Mouse (Mus musculus) Patski (cell line): Measurements from ENCODE around the gene Zfp618. TPM values are rescaled to one million over a fixed set of nuclear protein-coding genes. Genes with fewer than 3 reads are reported as not detected.

Experiments
- ATAC-seq: fragments of 100-300 bp; one replicate; pipeline ENCODE4 v1.8.0; 2021
- CTCF ChIA-PET: fragments of 350-600 bp; sonication (Branson Sonifier 250); formaldehyde crosslinking; loops from one replicate; lab custom pipeline; 2022; ENCODE audit warnings: inconsistent platforms; lab: Charles Lee
- POLR2A ChIA-PET: fragments of 350-600 bp; sonication (Branson Sonifier 250); formaldehyde crosslinking; loops from one replicate; lab custom pipeline; 2022; ENCODE audit warnings: antibody characterized with exemption, inconsistent platforms; lab: Charles Lee
- DNase-seq: peaks from one replicate; pipeline ENCODE4 v3.0.0-alpha.2; 2011; ENCODE audit warnings: low read depth, low spot score
- H3K27me3 ChIP-seq: fragments of 371-371 bp; one replicate; pipeline ENCODE4 v1.5.1; 2021
- CTCF ChIP-seq: fragments of 100-300 bp; IDR thresholded peaks from one replicate; pipeline ENCODE4 v1.5.1; 2021
- in situ Hi-C: fragments of 300-500 bp; cut with MboI; formaldehyde crosslinking; loops from 3 replicates; pipeline ENCODE4 v1.11.1; 2018; ENCODE audit warnings: low pct_unique_long_range_greater_than_20kb, mixed read lengths
- polyA plus RNA-seq: library from polyadenylated mRNA; unstranded; gene quantifications from one replicate; pipeline ENCODE4 v1.2.3, GENCODE M21; 2021

The Zfp618 gene
- polyA plus RNA-seq, 1 experiment from 2014 or later: 16.5 TPM

GRCm38 (mm10) chr4:62971991-62972390 is 6.6 kb downstream of the Zfp618 start:
- ChIA-PET CTCF (interaction anchor here (1.1 kb wide), 1 partner anchor 27 kb away, joined by 3 read pairs; no protein-coding TSS in a partner anchor), POLR2A (no interaction called here)
- DNase-seq (no peak), ATAC-seq (peak; percentile 39)
- in situ Hi-C loops: no loop called here
- no peak for TF ChIP-seq CTCF
- no peaks in the 10 kb centered on the region for H3K27me3 ChIP-seq

GRCm38 (mm10) chr4:62973086-62973485 is 7.7 kb downstream of the Zfp618 start:
- ChIA-PET CTCF (no interaction called here), POLR2A (no interaction called here)
- no peak for TF ChIP-seq CTCF
- in situ Hi-C loops: no loop called here
- ATAC-seq: no peak
- DNase-seq: no peak
- H3K27me3 ChIP-seq: no peaks in the 10 kb centered on the region

GRCm38 (mm10) chr4:62974901-62975300 is 9.5 kb downstream of the Zfp618 start:
- no peak for TF ChIP-seq CTCF
- DNase-seq (no peak), ATAC-seq (no peak)
- POLR2A ChIA-PET: no interaction called here
- CTCF ChIA-PET: interaction anchor here (1.5 kb wide), 1 partner anchor 12 kb away, joined by 3 read pairs; no protein-coding TSS in a partner anchor
- no peaks in the 10 kb centered on the region for H3K27me3 ChIP-seq
- in situ Hi-C loops: no loop called here

GRCm38 (mm10) chr4:62975541-62975940 is 10.2 kb downstream of the Zfp618 start:
- in situ Hi-C loops: no loop called here
- no peak for ATAC-seq
- H3K27me3 ChIP-seq: no peaks in the 10 kb centered on the region
- DNase-seq: no peak
- CTCF ChIA-PET: no interaction called here
- POLR2A ChIA-PET: interaction anchor here (0.7 kb wide), 1 partner anchor 14 kb away, joined by 5 read pairs; no protein-coding TSS in a partner anchor
- TF ChIP-seq CTCF: no peak

GRCm38 (mm10) chr4:62977454-62977853 is 12.1 kb downstream of the Zfp618 start:
- in situ Hi-C loops: no loop called here
- CTCF ChIA-PET: no interaction called here
- DNase-seq (no peak), ATAC-seq (no peak)
- H3K27me3 ChIP-seq: no peaks in the 10 kb centered on the region
- TF ChIP-seq CTCF: no peak
- POLR2A ChIA-PET: no interaction called here

- ChIA-PET CTCF (interaction anchor here (1.4 kb wide), 1 partner anchor 9 kb away, joined by 3 read pairs; no protein-coding TSS in a partner anchor), POLR2A (no interaction called here)
- no peak for TF ChIP-seq CTCF
- no peaks in the 10 kb centered on the region for H3K27me3 ChIP-seq
- DNase-seq: no peak
- in situ Hi-C loops: no loop called here
- ATAC-seq: no peak
These were observed 13.1 kb downstream of the Zfp618 start for GRCm38 (mm10) chr4:62978501-62978911.

GRCm38 (mm10) chr4:62981572-62981971 is 16.2 kb downstream of the Zfp618 start:
- in situ Hi-C loops: no loop called here
- H3K27me3 ChIP-seq: no peaks in the 10 kb centered on the region
- ATAC-seq (no peak), DNase-seq (no peak)
- ChIA-PET CTCF (no interaction called here), POLR2A (no interaction called here)
- TF ChIP-seq CTCF: no peak

- no peaks in the 10 kb centered on the region for H3K27me3 ChIP-seq
- DNase-seq: no peak
- in situ Hi-C loops: no loop called here
- no peak for ATAC-seq
- no peak for TF ChIP-seq CTCF
- ChIA-PET POLR2A (interaction anchor here (0.6 kb wide), 1 partner anchor 67 kb away, joined by 4 read pairs; no protein-coding TSS in a partner anchor), CTCF (no interaction called here)
These were observed 18.2 kb downstream of the Zfp618 start for GRCm38 (mm10) chr4:62983556-62983955.

GRCm38 (mm10) chr4:62991336-62991735 is 26.0 kb downstream of the Zfp618 start:
- TF ChIP-seq CTCF: no peak
- no peak for DNase-seq

GRCm38 (mm10) chr4:62993190-62993589 is 27.8 kb downstream of the Zfp618 start:
- H3K27me3 ChIP-seq: no peaks in the 10 kb centered on the region
- ChIA-PET CTCF (no interaction called here), POLR2A (no interaction called here)
- no peak for DNase-seq
- TF ChIP-seq CTCF: no peak
- ATAC-seq: no peak
- in situ Hi-C loops: no loop called here

More at GRCm38 (mm10) chr4:62991336-62991735, 26.0 kb downstream of the Zfp618 start:
- ChIA-PET CTCF (no interaction called here), POLR2A (no interaction called here)
- no peaks in the 10 kb centered on the region for H3K27me3 ChIP-seq
- in situ Hi-C loops: no loop called here
- no peak for ATAC-seq

- ATAC-seq: no peak
- H3K27me3 ChIP-seq: no peaks in the 10 kb centered on the region
- CTCF ChIA-PET: interaction anchor here (1.0 to 1.1 kb wide), 2 partner anchors 10 to 41 kb away, joined by 3 read pairs; no protein-coding TSS in a partner anchor
- in situ Hi-C loops: no loop called here
- DNase-seq: no peak
- no peak for TF ChIP-seq CTCF
- POLR2A ChIA-PET: interaction anchor here (1.5 kb wide), 1 partner anchor 32 kb away, joined by 7 read pairs; the partner anchor contains the start of gene Zfp618
These were observed 32.2 kb downstream of the Zfp618 start for GRCm38 (mm10) chr4:62997606-62998005.
